Mouse (Mus musculus): ENCODE data around the gene Ugp2.
"Not testable (repeated sequence)": the region's sequence is repeated elsewhere in the genome, so short reads cannot be mapped to it uniquely, and the experiment has no call there.

Ugp2 gene

DNA sequence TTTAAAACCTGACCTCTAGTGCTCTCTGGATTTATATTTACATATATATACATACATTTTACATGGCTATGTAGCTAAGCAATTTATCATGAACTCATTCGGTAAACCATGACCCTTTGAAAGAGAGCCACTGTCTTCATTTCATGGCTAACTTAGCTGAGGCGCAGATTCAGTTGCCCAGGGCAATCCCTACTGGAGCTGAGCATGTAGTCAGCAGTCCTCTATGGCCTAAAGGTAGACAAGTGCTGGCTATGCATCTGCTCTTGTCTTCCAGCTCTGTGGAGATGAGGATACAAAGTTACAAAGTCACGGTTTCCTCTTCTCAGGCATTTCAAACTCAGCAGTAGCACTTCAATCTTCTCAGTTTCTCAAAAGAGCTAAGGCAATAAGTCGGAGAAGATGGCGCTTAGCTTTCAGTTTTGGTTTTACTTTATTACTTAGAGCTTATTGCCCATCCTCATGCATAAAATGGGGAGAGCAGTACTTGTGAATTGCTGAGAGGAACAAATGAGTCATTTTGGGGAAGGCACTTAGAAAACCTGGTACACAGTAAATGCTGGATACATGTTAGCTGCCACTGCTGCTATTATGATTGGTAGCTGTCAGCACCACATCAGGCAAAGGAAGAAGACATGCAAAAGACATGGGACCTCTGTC lies 38.2 kb downstream of the Ugp2 start:
- DNase-seq (ENCODE audit: low read depth): peak; percentile 86

- peak; percentile 8 for DNase-seq (ENCODE audit: low read depth)
Observed at GRCm38 (mm10) chr11:21328141-21328540, 42.9 kb downstream of the Ugp2 start.

DNA sequence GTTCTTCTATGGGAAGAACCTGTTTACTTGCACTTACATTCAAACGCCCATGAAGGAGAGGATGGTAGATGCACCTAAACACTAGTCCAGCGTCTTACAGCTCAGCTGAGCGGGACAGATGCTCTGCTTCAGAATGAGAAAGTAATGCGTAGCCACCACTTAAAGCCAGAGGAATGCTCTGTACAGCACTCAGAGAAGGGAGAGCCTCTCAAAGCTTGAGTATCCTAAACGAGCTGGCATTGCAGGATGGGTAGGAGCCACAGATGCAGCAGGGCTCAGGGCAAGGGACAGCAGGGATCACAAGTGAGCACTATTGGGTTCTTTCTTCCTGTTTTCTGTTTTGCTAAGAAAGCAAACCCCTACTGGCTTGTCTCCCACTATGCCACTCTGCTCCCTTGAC lies 43.5 kb downstream of the Ugp2 start:
- DNase-seq (ENCODE audit: low read depth): no peak

DNA sequence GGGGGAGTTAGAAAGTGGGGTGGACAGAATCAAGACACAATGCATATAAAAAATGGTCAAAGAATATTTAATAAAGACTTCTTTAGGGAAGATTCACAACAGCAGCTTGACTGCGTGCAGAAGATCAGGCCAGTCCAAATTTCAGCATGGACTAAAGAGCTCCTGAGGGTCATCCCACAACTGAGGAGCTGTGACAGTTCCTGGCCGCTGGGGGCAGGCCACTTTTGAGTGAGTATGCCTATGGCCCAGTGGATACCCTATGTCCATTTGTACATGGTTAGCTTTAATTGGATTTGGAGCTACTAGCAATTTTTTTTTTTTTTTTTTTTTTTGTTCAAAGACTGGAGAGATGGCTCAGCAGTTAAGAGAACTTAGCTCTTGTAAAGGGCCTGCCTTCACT lies 44.2 kb downstream of the Ugp2 start:
- peak; percentile 6 for DNase-seq (ENCODE audit: low read depth)

DNA sequence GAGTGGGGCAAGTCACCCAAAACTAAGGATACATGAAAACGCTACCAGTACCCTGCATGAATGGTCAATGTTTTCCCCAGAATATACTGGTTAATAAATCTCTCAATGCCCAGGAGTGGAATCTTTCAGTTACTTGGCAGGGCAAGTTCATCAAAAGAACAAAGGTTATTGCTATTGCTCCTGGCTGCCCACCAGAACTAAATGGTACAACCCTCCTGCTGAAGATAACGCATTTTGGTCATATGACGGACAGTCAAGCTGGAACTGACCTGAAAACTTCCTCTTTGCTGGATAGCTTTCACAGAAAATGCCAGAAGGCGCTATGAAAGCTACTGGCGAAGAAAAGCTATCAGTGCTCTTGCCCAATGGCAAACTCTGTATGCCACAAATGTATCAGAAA lies 45.2 kb downstream of the Ugp2 start:
- DNase-seq (ENCODE audit: low read depth): no peak

DNA sequence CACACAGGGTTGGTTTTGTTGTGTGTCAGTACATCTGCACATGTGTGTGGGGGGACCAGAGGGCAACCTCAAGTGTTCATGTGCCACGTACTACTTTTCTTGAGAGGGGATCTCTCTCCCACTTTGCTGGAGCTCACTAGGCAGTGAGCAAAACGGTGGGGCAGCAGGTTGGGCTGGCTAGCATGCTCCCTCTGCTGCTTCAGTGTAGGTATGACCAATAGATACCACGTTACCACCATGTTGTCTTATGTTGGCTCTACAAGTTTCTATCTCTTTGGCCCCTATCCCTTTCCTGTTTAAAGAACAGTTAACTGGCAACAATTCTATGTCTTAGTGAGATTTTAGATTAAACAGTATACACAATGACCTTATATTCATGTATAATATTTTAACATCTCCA lies 48.7 kb downstream of the Ugp2 start:
- DNase-seq (ENCODE audit: low read depth): no peak

DNA sequence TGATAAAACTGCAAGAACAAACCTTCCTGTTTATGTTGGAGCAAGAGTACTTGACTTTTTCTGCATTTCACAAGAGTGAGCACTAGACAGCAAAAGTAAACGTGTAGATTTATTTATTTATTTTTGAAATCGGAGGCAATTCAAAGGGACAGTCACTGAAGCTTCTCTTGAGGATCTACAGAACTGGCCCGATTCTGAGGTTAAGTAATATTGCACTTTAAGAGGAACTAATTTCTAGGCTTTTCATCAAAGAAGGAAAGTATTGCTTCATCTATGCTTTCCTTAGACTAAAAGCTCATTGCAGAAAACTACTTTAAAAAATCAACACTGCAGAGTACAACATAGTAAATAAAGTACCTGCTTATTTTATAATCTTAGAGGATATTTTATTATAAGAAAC lies 49.4 kb downstream of the Ugp2 start:
- DNase-seq (ENCODE audit: low read depth): no peak

DNA sequence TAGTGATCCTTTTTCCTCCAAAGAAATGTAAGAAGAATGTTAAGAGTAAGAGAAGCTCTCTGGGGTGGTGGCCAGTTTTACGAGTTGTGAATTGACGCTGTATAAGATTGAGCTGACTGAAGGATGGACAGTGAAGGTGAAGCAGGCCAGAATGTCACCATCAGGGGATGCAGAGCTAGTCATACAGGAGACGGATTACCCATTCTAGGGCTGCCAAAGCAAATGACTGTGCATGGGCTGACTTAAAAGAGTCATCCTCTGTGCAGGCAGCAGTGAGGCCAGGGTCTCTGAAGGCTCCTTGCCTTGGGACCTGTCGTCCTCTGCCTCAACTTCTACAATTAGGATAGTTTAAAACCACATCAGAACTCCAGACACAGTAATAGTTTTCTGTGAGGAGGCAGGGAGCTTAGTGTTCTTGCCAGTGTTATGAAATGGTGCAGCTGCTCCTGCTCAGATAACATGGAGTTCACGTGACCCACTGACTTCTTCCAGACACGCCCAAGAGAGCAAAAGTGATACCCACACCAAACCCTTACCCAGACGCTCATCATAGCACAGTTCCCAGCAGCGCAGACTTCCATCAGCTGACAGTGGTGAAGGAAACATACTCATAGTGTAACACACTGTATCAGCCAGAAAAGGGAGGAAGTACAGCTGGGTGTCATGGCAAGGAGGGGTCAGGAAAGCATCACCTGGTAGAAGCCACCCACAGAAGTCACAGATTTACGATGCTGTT lies 56.9 kb downstream of the Ugp2 start:
- peak; percentile 61 for DNase-seq (ENCODE audit: low read depth)

- DNase-seq (ENCODE audit: low read depth): no peak
Observed at GRCm38 (mm10) chr11:21309516-21309915, 61.5 kb downstream of the Ugp2 start.

DNA sequence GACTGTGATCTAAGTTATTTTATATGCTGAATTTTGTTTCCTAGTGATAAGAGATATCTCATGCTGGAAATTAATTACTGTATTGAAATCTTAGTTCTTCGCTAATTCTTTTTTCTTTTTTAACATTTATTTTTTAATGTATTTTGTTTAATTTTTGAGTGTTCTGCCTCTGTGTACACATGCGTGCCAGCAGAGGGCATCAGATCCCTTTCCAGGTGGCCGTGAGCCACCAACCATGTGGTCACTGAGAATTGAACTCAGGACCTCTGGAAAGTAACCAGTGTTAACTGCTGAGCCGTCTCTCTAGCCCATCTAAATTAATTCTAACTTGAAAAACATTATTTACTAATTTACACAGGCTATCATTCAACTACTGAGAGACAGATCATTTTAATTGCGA lies 62.9 kb downstream of the Ugp2 start:
- peak; percentile 50 for DNase-seq (ENCODE audit: low read depth)

- DNase-seq (ENCODE audit: low read depth): no peak
Observed at GRCm38 (mm10) chr11:21307078-21307668, 63.8 kb downstream of the Ugp2 start.

GRCm38 (mm10) chr11:21303619-21304018 lies 67.4 kb downstream of the Ugp2 start:
- peak; percentile 40 for DNase-seq (ENCODE audit: low read depth)

DNA sequence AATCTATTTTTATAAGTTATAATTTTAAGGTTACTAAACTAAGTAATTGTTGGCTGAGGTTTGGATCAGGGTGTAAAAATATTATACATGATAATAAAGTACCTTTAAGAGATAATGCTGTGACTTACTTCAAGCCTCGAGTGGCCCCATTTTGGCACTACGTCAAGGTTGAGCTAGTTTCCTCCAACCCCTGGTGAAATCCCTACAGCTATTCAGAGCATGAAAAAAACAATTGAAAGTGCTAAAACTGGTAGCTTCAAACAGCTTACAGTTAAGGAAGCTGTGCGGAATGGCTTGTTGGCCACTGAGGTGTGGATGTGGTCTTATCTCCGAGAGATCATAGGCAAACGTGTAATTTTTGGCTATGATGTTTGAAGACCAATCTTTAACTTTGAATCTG lies 75.5 kb downstream of the Ugp2 start:
- DNase-seq (ENCODE audit: low read depth): no peak

GRCm38 (mm10) chr11:21288153-21288552 lies 82.8 kb downstream of the Ugp2 start:
- DNase-seq (ENCODE audit: low read depth): not testable (repeated sequence)

GRCm38 (mm10) chr11:21286391-21286790 lies 84.6 kb downstream of the Ugp2 start:
- no peak for DNase-seq (ENCODE audit: low read depth)

DNA sequence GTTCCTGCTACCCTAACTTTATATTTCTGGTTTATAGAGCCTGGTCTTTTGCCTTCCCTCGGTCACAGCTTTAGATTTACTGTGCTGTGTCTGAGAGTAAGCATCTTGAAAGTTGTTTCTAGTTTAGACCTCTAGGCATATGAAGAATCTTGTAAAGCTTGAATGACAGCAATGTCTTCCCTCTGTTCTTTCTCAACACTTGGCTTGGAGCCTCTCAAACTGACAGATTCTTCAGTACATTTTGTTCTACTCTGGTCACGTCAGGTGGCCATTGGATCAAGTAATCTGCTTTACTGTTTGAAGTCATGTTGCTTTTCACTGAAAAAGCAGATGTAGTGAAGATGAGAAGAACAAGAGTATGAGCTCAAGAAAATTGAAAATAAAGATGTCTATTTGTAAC lies 94.8 kb downstream of the Ugp2 start:
- no peak for DNase-seq (ENCODE audit: low read depth)

All from induced T-regulatory cell, adult 2 months (primary cell).